Mouse (Mus musculus): ENCODE data around the gene Asb18. TPM values are rescaled to one million over a fixed set of nuclear protein-coding genes. Genes with fewer than 3 reads are reported as not detected.

The Asb18 gene
- total and polyA plus RNA-seq, 3 experiments, result not detected

DNA sequence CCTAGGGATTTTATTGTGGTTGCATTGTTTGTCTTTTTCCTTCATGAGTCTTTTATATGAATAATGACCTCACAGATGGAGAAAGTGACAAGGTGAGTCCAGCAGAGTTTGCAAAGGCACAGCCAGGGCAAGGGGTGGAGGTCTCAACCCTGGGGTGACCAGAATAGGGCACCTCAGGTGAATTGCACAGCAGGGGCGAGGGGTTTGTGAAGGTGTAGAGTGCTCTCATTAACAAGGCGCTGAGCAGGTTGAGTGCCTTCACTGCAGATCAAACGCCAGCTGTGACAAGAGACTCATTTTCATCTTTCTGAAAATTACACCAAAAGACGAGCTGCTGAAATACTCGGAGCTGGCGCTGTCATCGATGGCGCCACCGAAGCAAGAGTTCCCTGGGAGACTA is 46.9 kb downstream of the Asb18 start:
- H3K27me3 ChIP-seq (ENCODE audit: control insufficient read depth in 1 of 2, insufficient read depth in 2 of 2, low read length in 2 of 2), result no peaks in the 10 kb centered on the region
- DNase-seq (ENCODE audit: low read depth, low spot score), result no peak
- H3K4me3 ChIP-seq (ENCODE audit: control insufficient read depth in 1 of 2, insufficient read depth in 1 of 2, low read depth in 2 of 2, low read length in 2 of 2), result no peak overlapping the region
- no peak for TF ChIP-seq USF2 (IDR thresholded peaks at IDR 0.05; ENCODE audit: borderline replicate concordance in 1 of 2, insufficient read depth in 1 of 2, low read depth in 1 of 2, low read length in 2 of 2)
- TF ChIP-seq ELF1 (IDR thresholded peaks at IDR 0.05; ENCODE audit: low read depth, low read length), result no peak
- TF ChIP-seq USF1 (IDR thresholded peaks at IDR 0.05; ENCODE audit: low read depth, low read length), result no peak
- TF ChIP-seq TAL1 (IDR thresholded peaks at IDR 0.05; ENCODE audit: low read length), result no peak
- no peak overlapping the region for H3K9ac ChIP-seq (ENCODE audit: control insufficient read depth, low read depth, low read length, poor library complexity, severe bottlenecking)
- H3K79me2 ChIP-seq (ENCODE audit: control insufficient read depth, insufficient read depth, low read length, poor library complexity), result no peaks in the 10 kb centered on the region
- no peaks in the 10 kb centered on the region for H3K4me1 ChIP-seq (ENCODE audit: control insufficient read depth in 1 of 2, insufficient read depth in 2 of 2, low read length in 2 of 2)
- no peaks in the 10 kb centered on the region for H3K9me3 ChIP-seq (replicated peaks; ENCODE audit: insufficient read depth, low read length)
- H3K27ac ChIP-seq (ENCODE audit: control insufficient read depth, low read depth, low read length), result no peak overlapping the region
- H3K36me3 ChIP-seq (ENCODE audit: control insufficient read depth in 1 of 2, insufficient read depth in 2 of 2, low read length in 2 of 2), result no peaks in the 10 kb centered on the region

GRCm38 (mm10) chr1:89964426-89964825 is 50.0 kb downstream of the Asb18 start:
- Histone ChIP-seq H3K4me3 (ENCODE audit: control insufficient read depth in 1 of 2, insufficient read depth in 1 of 2, low read depth in 2 of 2, low read length in 2 of 2) (no peak overlapping the region), H3K9me3 (replicated peaks; ENCODE audit: insufficient read depth, low read length) (no peaks in the 10 kb centered on the region), H3K4me1 (ENCODE audit: control insufficient read depth in 1 of 2, insufficient read depth in 2 of 2, low read length in 2 of 2) (no peaks in the 10 kb centered on the region), H3K79me2 (ENCODE audit: control insufficient read depth, insufficient read depth, low read length, poor library complexity) (no peaks in the 10 kb centered on the region), H3K36me3 (ENCODE audit: control insufficient read depth in 1 of 2, insufficient read depth in 2 of 2, low read length in 2 of 2) (no peaks in the 10 kb centered on the region), H3K9ac (ENCODE audit: control insufficient read depth, low read depth, low read length, poor library complexity, severe bottlenecking) (no peak overlapping the region), H3K27ac (ENCODE audit: control insufficient read depth, low read depth, low read length) (no peak overlapping the region), H3K27me3 (ENCODE audit: control insufficient read depth in 1 of 2, insufficient read depth in 2 of 2, low read length in 2 of 2) (no peaks in the 10 kb centered on the region)
- TF ChIP-seq NELFE (IDR thresholded peaks at IDR 0.05; ENCODE audit: low read depth, low read length), result no peak
- TF ChIP-seq SIN3A (IDR thresholded peaks at IDR 0.05; ENCODE audit: low read length), result no peak
- TF ChIP-seq MAX (IDR thresholded peaks at IDR 0.05; ENCODE audit: low read length), result no peak
- no peak for TF ChIP-seq MXI1 (IDR thresholded peaks at IDR 0.05; ENCODE audit: low read depth, low read length)
- no peak for TF ChIP-seq ETS1 (IDR thresholded peaks at IDR 0.05; ENCODE audit: low read depth, low read length)
- no peak for TF ChIP-seq MAFK (IDR thresholded peaks at IDR 0.05; ENCODE audit: borderline replicate concordance, low read depth, low read length)
- TF ChIP-seq GABPA (IDR thresholded peaks at IDR 0.05; ENCODE audit: low read depth, low read length), result no peak
- no peak for TF ChIP-seq POLR2A (IDR thresholded peaks at IDR 0.05; ENCODE audit: control insufficient read depth in 1 of 2, insufficient read depth in 1 of 2, low read depth in 1 of 2, low read length in 2 of 2, poor library complexity in 1 of 2)
- TF ChIP-seq MYB (IDR thresholded peaks at IDR 0.05; ENCODE audit: low read depth, low read length), result no peak
- TF ChIP-seq EP300 (IDR thresholded peaks at IDR 0.05; ENCODE audit: low read depth in 1 of 2, low read length in 2 of 2), result no peak
- no peak for TF ChIP-seq RAD21 (IDR thresholded peaks at IDR 0.05; ENCODE audit: low read depth, low read length)
- no peak for TF ChIP-seq GATA1 (IDR thresholded peaks at IDR 0.05; ENCODE audit: low read depth, low read length)
- TF ChIP-seq MEF2A (IDR thresholded peaks at IDR 0.05; ENCODE audit: extremely low read depth, insufficient replicate concordance, low read depth, low read length, poor library complexity, severe bottlenecking), result no peak
- TF ChIP-seq UBTF (IDR thresholded peaks at IDR 0.05; ENCODE audit: borderline replicate concordance, insufficient read depth, low read depth, low read length), result no peak
- no peak for TF ChIP-seq ZNF384 (IDR thresholded peaks at IDR 0.05; ENCODE audit: low read depth, low read length)
- TF ChIP-seq HCFC1 (IDR thresholded peaks at IDR 0.05; ENCODE audit: low read depth, low read length), result no peak
- no peak for TF ChIP-seq ZKSCAN1 (IDR thresholded peaks at IDR 0.05; ENCODE audit: low read depth, low read length)
- no peak for DNase-seq (ENCODE audit: low read depth, low spot score)
